Mouse (Mus musculus) MEL (cell line): ENCODE data around the gene Rhoq. TPM values are rescaled to one million over a fixed set of nuclear protein-coding genes. Genes with fewer than 3 reads are reported as not detected.

ENCODE experiments used
- DNase-seq: peaks from one replicate; pipeline ENCODE4 v3.0.0; 2011; ENCODE audit warnings: low read depth, low spot score
- H3K27ac ChIP-seq: 2 replicates; pipeline ENCODE4 v1.5.1; 2012; ENCODE audit warnings: low read depth, mild to moderate bottlenecking, control low read depth, low read length, moderate library complexity; ENCODE audit not compliant: control insufficient read depth
- H3K27me3 ChIP-seq, 2 experiments: fragments of 150-350 bp in 1 of 2; sonication (generic) in 1 of 2; 2 replicates each; pipeline ENCODE4 v1.6.1; 2012; ENCODE audit warnings: low read length in 2 of 2, mild to moderate bottlenecking in 2 of 2, improper control_type of control experiment in 1 of 2, moderate library complexity in 1 of 2; ENCODE audit not compliant: insufficient read depth in 2 of 2, control insufficient read depth in 1 of 2
- H3K36me3 ChIP-seq, 2 experiments: 2 replicates each; pipeline ENCODE4 v1.6.1; 2012 to 2014; ENCODE audit warnings: low read length in 2 of 2, improper control_type of control experiment in 1 of 2, inconsistent platforms in 1 of 2, mild to moderate bottlenecking in 1 of 2; ENCODE audit not compliant: insufficient read depth in 2 of 2, control insufficient read depth in 1 of 2
- H3K4me1 ChIP-seq, 2 experiments: fragments of 150-350 bp in 1 of 2; sonication (generic) in 1 of 2; 2 replicates each; pipeline ENCODE4 v1.6.1; 2012; ENCODE audit warnings: low read length in 2 of 2, improper control_type of control experiment in 1 of 2, mild to moderate bottlenecking in 1 of 2; ENCODE audit not compliant: insufficient read depth in 2 of 2, control insufficient read depth in 1 of 2
- H3K4me3 ChIP-seq, 2 experiments: fragments of 150-350 bp in 1 of 2; sonication (generic) in 1 of 2; 2 replicates each; pipeline ENCODE4 v1.5.1; 2012; ENCODE audit warnings: low read depth in 2 of 2, low read length in 2 of 2, mild to moderate bottlenecking in 2 of 2, moderate library complexity in 2 of 2, control low read depth in 1 of 2, improper control_type of control experiment in 1 of 2; ENCODE audit not compliant: control insufficient read depth in 1 of 2, insufficient read depth in 1 of 2
- H3K79me2 ChIP-seq: 2 replicates; pipeline ENCODE4 v1.6.1; 2012; ENCODE audit warnings: mild to moderate bottlenecking, low read length, moderate library complexity; ENCODE audit not compliant: control insufficient read depth, poor library complexity, insufficient read depth
- H3K9ac ChIP-seq: 2 replicates; pipeline ENCODE4 v1.6.1; 2012; ENCODE audit warnings: low read depth, mild to moderate bottlenecking, control low read depth, low read length, moderate library complexity; ENCODE audit not compliant: control insufficient read depth, poor library complexity, severe bottlenecking
- H3K9me3 ChIP-seq: fragments of 150-350 bp; sonication (generic); replicated peaks from 2 replicates; pipeline ENCODE4 v1.6.1; 2012; ENCODE audit warnings: mild to moderate bottlenecking, low read length, improper control_type of control experiment, moderate library complexity; ENCODE audit not compliant: insufficient read depth
- BHLHE40 ChIP-seq: IDR thresholded peaks from 2 replicates; pipeline ENCODE4 v1.6.1; 2012; ENCODE audit warnings: low read depth, mild to moderate bottlenecking, inconsistent platforms, low read length, improper control_type of control experiment, borderline replicate concordance
- CHD2 ChIP-seq: IDR thresholded peaks from 2 replicates; pipeline ENCODE4 v1.6.1; 2011; ENCODE audit warnings: low read length, improper control_type of control experiment
- CTCF ChIP-seq, 3 experiments: IDR thresholded peaks in 2 of 3; conservative IDR thresholded peaks in 1 of 3; 2 replicates each; pipeline ENCODE4 v1.5.1; 2011 to 2012; ENCODE audit warnings: low read length in 3 of 3, low read depth in 2 of 3, mild to moderate bottlenecking in 2 of 3, improper control_type of control experiment in 1 of 3, inconsistent platforms in 1 of 3, mixed read lengths in 1 of 3, moderate library complexity in 1 of 3; ENCODE audit not compliant: control insufficient read depth in 1 of 3, insufficient read depth in 1 of 3, poor library complexity in 1 of 3, severe bottlenecking in 1 of 3
- E2F4 ChIP-seq: IDR thresholded peaks from 2 replicates; pipeline ENCODE4 v1.6.1; 2011; ENCODE audit warnings: low read depth, low read length, improper control_type of control experiment, borderline replicate concordance
- ETS1 ChIP-seq: IDR thresholded peaks from 2 replicates; pipeline ENCODE4 v1.6.1; 2012; ENCODE audit warnings: low read depth, mild to moderate bottlenecking, inconsistent platforms, low read length, improper control_type of control experiment, moderate library complexity
- GABPA ChIP-seq: IDR thresholded peaks from 2 replicates; pipeline ENCODE4 v1.6.1; 2012; ENCODE audit warnings: low read depth, mild to moderate bottlenecking, inconsistent platforms, low read length, improper control_type of control experiment, moderate library complexity
- GATA1 ChIP-seq: IDR thresholded peaks from 2 replicates; pipeline ENCODE4 v1.6.1; 2011; ENCODE audit warnings: low read depth, low read length, improper control_type of control experiment
- MAZ ChIP-seq: IDR thresholded peaks from 2 replicates; pipeline ENCODE4 v1.6.1; 2012; ENCODE audit warnings: low read depth, mild to moderate bottlenecking, inconsistent platforms, low read length, improper control_type of control experiment
- MYB ChIP-seq: IDR thresholded peaks from 2 replicates; pipeline ENCODE4 v1.6.1; 2011; ENCODE audit warnings: mild to moderate bottlenecking, low read depth, low read length, improper control_type of control experiment
- NELFE ChIP-seq: IDR thresholded peaks from 2 replicates; pipeline ENCODE4 v1.6.1; 2011; ENCODE audit warnings: low read depth, low read length, improper control_type of control experiment
- POLR2AphosphoS2 ChIP-seq: IDR thresholded peaks from 2 replicates; pipeline ENCODE4 v1.6.1; 2011; ENCODE audit warnings: low read length, improper control_type of control experiment
- SIN3A ChIP-seq: IDR thresholded peaks from 2 replicates; pipeline ENCODE4 v1.6.1; 2012; ENCODE audit warnings: low read length, improper control_type of control experiment, inconsistent platforms
- SMC3 ChIP-seq: IDR thresholded peaks from 2 replicates; pipeline ENCODE4 v1.6.1; 2011; ENCODE audit warnings: low read depth, low read length, improper control_type of control experiment
- TAL1 ChIP-seq: IDR thresholded peaks from 2 replicates; pipeline ENCODE4 v1.6.1; 2012; ENCODE audit warnings: mild to moderate bottlenecking, inconsistent platforms, low read length, moderate library complexity, mixed read lengths
- TBP ChIP-seq: IDR thresholded peaks from 2 replicates; pipeline ENCODE4 v1.8.0; 2011; ENCODE audit warnings: low read depth, low read length, improper control_type of control experiment
- TCF12 ChIP-seq: IDR thresholded peaks from 2 replicates; pipeline ENCODE4 v1.6.1; 2014; ENCODE audit warnings: low read depth, mild to moderate bottlenecking, inconsistent platforms, low read length, improper control_type of control experiment, moderate library complexity
- UBTF ChIP-seq: IDR thresholded peaks from 2 replicates; pipeline ENCODE4 v1.6.1; 2012; ENCODE audit warnings: low read depth, mild to moderate bottlenecking, inconsistent platforms, low read length, improper control_type of control experiment, moderate library complexity, borderline replicate concordance; ENCODE audit not compliant: insufficient read depth
- USF1 ChIP-seq: IDR thresholded peaks from 2 replicates; pipeline ENCODE4 v1.6.1; 2014; ENCODE audit warnings: low read depth, mild to moderate bottlenecking, inconsistent platforms, low read length, improper control_type of control experiment, moderate library complexity
- ZNF384 ChIP-seq: IDR thresholded peaks from 2 replicates; pipeline ENCODE4 v1.6.1; 2012; ENCODE audit warnings: low read depth, mild to moderate bottlenecking, inconsistent platforms, low read length, improper control_type of control experiment
- polyA plus RNA-seq, 2 experiments: library from polyadenylated mRNA; stranded (reverse) in 1 of 2; unstranded in 1 of 2; fragments of >175 nt in 1 of 2; fragments of >200 nt in 1 of 2; gene quantifications; 2 replicates each; pipeline versions ENCODE4 v1.2.1 to v1.2.4; 2012; ENCODE audit warnings: low replicate concordance in 2 of 2, low read depth in 1 of 2; ENCODE audit not compliant: insufficient read length in 2 of 2, insufficient read depth in 1 of 2, missing spikeins in 1 of 2
- total RNA-seq: library from RNA; depleted of rRNA; stranded (reverse); fragments of 300-350 nt; gene quantifications from 2 replicates; pipeline ENCODE4 v1.2.3, GENCODE M21; 2012

Gene Rhoq
- total and polyA plus RNA-seq, 3 experiments: 3.1 to 34.9 (median 9.4) TPM

GRCm38 (mm10) chr17:86969582-86969981, 6.7 kb downstream of the Rhoq start:
- peak; percentile 57 for DNase-seq
- TF ChIP-seq ZNF384: peak; percentile 84
- no peak for TF ChIP-seq TAL1
- 0 out of 2 replicates have a peak, but pooled peaks have one; percentile 40 for TF ChIP-seq TCF12
- TF ChIP-seq CHD2: no peak
- TF ChIP-seq ETS1: 0 out of 2 replicates have a peak, but pooled peaks have one; percentile 19
- H3K9ac ChIP-seq: no peak overlapping the region
- H3K4me3 ChIP-seq: no peak overlapping the region
- H3K27me3 ChIP-seq: no peaks in the 10 kb centered on the region
- no peaks in the 10 kb centered on the region for H3K79me2 ChIP-seq
- peaks cover 0 to 15% of the 10 kb centered on the region in 2 experiments; a peak in 3 of 4 replicates for H3K4me1 ChIP-seq
- no peak overlapping the region for H3K27ac ChIP-seq
- H3K36me3 ChIP-seq: peaks cover 0 to 7% of the 10 kb centered on the region in 2 experiments; a peak in 2 of 4 replicates
- no peaks in the 10 kb centered on the region for H3K9me3 ChIP-seq

DNA sequence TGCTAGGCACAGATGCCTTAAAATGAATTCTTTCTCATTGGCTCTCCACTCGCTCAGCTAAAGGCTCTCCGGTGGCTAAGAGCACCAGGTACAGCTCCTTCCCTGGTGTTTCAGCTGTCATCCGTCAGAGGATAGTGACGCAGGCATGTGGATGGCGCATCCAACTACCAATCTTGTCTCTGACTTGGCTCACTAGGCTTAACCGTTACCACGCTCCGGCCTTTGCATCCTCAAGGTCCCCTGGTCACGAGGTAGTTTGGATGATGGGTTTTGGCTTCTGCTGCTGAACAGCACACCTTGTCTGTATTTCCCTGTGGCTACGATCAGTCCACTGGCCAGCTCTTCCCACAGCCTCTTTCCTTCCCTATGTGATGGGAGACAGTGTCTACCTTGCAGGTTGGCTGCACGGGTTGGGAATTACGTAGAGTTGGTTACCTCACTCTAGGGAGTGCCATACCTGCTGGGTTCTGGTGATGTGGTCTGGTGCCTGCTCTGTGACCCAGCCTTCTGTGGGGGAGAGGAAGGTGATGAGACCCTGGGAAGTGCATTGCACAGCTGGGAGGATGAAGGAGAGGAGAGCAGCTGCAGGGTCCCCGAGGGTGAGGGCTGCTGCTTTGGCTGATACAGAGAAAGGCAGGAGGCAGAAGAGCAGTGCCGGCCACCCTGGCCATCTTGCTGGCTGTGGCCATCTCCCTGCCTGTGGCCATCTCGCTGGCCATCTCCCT, 7.3 kb downstream of the Rhoq start:
- no peak for DNase-seq
- no peaks in the 10 kb centered on the region for H3K9me3 ChIP-seq
- no peak overlapping the region for H3K27ac ChIP-seq
- H3K4me1 ChIP-seq: peaks cover 0 to 15% of the 10 kb centered on the region in 2 experiments; a peak in 3 of 4 replicates
- TF ChIP-seq MYB: no peak
- no peak for TF ChIP-seq USF1
- no peak for TF ChIP-seq SIN3A
- no peak for TF ChIP-seq ZNF384
- TF ChIP-seq GATA1: no peak
- no peak for TF ChIP-seq GABPA
- TF ChIP-seq BHLHE40: no peak
- TF ChIP-seq MAZ: no peak
- no peak for TF ChIP-seq POLR2AphosphoS2
- TF ChIP-seq TAL1: no peak
- no peak for TF ChIP-seq CTCF (IDR thresholded peaks at IDR 0.05 in 2 of 3, conservative IDR thresholded peaks at IDR 0.05 in 1 of 3; ENCODE audit: control insufficient read depth in 1 of 3, insufficient read depth in 1 of 3, low read depth in 2 of 3, low read length in 3 of 3, poor library complexity in 1 of 3, severe bottlenecking in 1 of 3)
- TF ChIP-seq TBP: no peak
- no peak for TF ChIP-seq SMC3
- no peak for TF ChIP-seq UBTF
- no peak for TF ChIP-seq NELFE
- TF ChIP-seq E2F4: no peak
- no peak overlapping the region for H3K4me3 ChIP-seq
- no peaks in the 10 kb centered on the region for H3K27me3 ChIP-seq
- H3K79me2 ChIP-seq: no peaks in the 10 kb centered on the region
- H3K36me3 ChIP-seq: peaks cover 0 to 7% of the 10 kb centered on the region in 2 experiments; a peak in 2 of 4 replicates
- no peak overlapping the region for H3K9ac ChIP-seq
